Mouse (Mus musculus) right cerebral cortex, adult 18-20 months (tissue): ENCODE data around the gene Ypel5.

Experiments used
- DNase-seq: peaks from one replicate; pipeline ENCODE4 v3.0.0; 2022; ENCODE audit warnings: mixed read lengths

Ypel5 gene

DNA sequence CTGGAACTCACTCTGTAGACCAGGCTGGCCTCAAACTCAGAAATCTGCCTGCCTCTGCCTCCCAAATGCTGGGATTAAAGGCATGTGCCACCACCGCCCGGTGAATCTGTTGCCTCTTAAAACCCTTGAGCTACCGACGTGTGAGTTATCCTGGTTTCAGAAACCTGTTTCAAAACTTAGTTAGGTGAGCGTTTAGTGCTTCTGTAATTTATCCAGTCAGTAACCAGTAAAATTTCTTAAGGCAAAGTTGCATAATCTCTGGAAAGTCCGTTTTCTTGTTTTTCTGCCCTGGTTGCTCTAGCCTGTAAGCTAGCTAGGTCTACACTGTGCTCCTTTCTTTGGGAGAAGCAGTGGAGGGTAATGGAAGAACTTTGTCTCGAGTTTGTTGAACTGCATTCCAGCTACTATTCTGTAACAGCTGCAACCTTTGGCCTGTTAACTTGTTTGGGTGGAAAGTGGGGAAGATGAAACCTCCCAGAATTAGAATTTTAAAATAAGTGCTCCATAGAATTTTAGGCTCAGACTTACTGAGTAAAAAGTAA, 8.8 kb downstream of the Ypel5 start:
- no peak for DNase-seq

- DNase-seq: no peak
Observed at GRCm38 (mm10) chr17:72845521-72845920, 9.3 kb downstream of the Ypel5 start.

GRCm38 (mm10) chr17:72855298-72855697, 19.0 kb downstream of the Ypel5 start:
- no peak for DNase-seq

DNA sequence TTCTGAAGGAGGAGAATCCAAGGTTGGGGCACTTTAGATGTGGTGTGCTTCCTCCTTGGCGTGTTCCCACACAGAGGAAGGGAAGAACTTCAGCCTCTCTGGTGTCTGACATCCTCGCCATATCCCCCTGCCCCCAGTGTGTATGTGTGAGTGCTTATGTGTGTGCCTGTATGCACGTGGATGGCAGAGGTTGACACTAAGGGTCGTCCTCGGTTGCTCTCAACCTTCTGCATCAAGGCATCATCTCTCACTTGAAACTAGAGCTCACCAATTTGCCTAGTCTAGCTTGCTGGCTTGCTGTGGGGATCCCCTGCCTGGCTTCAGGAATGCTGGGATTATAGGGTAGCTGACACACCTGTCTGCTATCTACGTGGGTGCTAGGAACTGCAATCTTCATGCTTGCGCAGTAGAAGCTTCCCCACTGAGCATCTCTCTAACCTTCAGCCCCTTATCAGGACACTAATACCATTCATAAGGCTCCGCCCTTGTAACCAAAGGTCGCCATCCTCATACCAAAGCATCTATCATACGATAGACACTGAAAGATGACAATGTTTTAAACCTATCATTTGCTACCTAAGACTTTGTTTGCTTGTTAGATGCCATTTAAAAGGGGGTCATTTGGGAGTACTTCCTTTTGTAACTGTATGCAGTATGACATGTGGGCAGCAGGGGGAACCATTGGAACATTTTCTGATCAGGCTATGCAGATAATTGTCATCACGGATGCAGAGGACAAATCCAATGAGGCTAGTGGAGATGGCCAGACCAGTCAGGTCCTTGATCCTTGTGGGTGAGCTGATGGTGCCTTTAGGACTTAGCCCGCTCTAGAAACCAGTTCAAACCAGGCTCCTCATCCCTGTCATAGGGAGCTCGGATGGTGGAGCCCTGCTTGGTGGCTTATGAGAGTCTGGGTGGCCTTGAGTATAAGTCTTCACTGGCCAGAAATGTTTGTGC, 21.7 kb downstream of the Ypel5 start:
- peak; percentile 39 for DNase-seq

DNA sequence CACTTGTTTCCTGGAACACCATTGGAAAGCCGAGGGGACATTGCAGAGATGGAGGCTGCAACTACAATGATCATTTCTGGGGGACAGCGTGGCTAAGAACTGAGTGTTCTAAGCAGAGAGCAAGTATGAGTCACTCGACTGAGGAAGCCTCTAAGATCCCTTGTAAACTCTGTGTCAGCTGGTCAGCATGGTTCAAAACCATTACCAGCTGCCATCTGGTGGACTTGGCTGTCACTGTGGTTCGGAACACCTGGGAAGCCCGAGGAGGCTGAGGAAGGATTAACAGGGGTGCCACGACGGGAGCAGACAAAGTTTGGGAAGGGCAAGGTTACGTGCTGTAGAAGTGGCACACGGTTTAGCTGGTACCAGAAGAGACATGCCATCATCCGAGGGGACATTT, 27.0 kb downstream of the Ypel5 start:
- DNase-seq: no peak

DNA sequence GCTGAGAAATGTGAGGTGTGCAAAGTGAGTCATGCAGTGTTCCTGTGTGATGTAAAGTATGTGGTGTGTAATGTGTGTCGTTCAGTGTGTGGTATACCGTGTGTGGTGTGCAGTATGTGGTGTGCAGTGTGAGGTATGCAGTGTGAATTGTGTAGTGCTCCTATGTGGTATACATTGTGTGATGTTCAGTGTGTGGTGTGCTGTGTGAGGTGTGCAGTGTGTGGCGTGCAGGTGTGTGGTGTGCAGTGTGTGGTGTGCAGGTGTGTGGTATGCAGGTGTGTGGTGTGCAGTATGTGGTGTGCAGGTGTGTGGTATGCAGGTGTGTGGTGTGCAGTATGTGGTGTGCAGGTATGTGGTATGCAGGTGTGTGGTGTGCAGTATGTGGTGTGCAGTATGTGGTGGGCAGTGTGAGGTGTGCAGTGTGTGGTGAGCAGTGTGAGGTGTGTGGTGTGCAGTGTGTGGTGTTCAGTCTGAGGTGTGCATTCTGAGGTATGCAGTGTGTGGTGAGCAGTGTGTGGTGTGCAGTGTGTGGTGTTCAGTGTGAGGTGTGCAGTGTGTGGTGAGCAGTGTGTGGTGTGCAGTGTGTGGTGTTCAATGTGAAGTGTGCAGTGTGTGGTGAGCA, 30.5 kb downstream of the Ypel5 start:
- DNase-seq: no peak

DNA sequence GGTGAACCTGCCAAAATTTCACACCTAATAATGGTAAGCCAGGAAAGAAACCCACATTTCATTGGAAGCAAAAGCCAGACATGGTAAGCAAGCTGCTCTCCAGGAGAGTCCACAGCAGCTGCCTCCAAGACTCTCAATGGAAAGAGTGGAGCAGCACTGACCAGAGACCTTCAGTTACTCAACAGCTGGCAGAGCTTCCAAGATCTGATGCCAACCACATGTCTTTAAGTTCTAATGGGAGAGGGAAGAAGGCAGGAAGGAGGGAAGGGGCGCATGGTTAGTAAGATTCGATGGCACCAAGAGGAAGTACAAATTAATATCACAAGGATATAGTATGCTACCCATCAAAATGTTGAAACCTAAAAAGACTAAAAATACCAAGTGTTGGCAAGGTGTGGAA, 31.9 kb downstream of the Ypel5 start:
- no peak for DNase-seq

DNA sequence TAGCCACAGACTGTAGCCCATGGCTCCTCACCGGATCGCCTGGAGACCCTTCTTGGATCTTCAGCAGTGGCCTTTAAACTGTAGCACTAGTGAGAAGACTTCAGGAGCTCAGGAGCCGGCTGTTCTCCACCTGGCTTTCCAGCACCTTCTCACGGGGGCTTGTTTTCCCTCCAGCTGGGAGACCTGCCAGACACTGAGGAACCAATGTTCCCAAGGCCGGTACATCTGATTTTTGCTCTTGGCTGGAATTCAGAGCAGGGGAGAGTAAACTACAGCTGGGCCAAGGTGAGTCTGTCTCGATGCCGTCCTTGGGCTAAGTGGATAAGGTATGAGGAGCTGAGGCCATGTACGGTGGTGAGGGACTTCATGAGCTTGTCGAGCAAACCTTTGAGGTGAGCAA, 42.7 kb downstream of the Ypel5 start:
- no peak for DNase-seq

DNA sequence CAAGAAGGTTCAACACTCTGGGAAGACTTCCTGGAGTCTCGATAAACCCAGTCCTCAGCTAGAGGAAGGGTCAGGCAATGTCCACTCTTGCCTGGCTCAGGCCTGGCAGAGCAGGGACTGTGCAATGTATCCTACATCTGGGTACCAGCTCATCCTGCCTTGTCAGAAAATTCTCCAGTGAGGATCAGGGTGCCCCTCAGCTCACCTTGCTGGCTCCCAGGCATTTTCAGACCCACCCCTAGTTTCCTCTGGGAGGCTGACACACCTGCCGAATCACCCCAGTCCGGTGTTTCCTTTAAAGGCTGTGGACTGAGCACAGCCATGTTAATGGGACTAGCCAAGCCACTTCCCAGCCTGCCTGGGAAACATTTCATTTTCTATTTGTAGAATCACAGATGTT, 43.9 kb downstream of the Ypel5 start:
- no peak for DNase-seq

GRCm38 (mm10) chr17:72881051-72881450, 44.8 kb downstream of the Ypel5 start:
- no peak for DNase-seq

DNA sequence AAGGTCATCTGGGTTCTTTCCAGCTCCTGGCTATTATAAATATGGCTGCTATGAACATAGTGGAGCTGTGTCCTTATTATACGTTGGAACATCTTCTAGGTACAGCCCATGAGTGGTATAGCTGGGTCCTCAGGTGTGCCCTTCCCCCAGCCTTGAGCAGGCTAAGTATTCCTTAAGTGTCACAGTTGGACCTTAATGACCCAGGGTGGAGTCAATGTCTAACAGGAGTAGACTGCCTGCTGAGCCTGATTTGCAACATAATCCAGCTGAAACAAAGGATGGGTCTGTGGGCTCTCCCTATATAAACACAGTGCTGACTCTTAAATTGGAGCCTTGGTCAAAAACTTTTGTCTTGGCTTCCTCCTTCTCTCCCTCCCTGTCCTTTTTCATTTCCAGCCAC, 45.6 kb downstream of the Ypel5 start:
- no peak for DNase-seq

DNA sequence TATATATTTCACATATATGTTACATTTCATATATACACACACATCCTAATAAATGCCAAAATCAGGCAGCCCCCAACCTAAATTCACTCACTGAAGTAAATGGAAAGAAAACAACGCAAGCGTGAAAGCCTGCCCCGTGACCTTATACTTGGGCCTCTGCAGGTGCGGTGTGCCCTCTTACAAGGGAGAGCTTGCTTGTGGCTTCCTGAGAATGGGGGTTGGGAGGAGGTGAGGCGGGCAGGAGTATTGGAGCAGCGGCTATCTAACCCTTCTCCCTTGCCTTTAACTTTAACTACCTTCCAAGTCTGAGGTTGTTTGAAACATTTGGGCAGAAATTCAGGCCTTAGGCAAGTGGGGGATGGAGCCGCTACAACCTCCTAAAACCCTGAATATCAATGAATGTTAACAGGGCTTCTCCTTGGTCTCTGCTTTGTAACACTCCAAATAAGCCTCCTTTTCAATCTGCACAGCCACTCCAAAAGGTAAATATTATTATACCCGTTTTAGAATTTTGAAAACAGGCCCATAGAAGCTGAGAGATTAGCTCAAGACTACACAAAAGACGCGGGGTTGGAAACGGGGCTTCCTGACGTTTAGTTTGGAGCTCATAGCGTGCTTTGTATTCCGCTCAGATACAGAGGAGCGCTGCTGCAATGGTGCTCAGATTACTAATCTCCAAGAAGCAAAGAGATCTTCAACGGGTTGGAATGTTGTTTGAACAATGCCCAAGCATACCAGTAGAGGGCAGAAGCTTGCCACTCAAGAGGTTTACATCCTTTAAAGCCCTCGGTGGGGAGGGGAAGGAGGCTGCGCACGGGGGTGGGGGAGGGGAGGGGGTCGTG, 53.5 kb downstream of the Ypel5 start:
- peak; percentile 80 for DNase-seq

DNA sequence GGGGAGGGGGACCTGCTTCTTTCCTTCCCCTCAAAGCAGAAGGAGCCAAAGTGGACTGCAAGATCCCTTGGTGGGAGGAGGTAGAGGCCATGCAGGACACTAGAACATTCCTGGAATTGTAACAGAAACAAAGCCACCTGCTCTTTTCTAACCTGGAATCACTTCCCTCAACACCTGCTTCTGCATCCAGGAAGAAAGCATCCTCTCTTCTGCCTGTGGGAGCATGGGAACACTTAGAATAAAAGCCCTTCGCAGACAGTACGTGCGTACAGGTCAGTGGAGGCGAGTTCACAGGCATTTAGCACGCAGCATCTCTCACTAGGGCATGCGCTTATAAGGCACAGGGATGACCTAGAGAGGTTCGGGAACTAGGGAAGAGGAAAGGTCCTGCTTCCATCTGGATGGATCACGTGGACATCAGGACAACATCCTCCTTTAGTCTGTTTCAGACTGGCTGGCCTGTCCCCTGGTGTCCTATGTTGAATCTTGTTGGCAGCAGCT, 54.2 kb downstream of the Ypel5 start:
- no peak for DNase-seq

DNA sequence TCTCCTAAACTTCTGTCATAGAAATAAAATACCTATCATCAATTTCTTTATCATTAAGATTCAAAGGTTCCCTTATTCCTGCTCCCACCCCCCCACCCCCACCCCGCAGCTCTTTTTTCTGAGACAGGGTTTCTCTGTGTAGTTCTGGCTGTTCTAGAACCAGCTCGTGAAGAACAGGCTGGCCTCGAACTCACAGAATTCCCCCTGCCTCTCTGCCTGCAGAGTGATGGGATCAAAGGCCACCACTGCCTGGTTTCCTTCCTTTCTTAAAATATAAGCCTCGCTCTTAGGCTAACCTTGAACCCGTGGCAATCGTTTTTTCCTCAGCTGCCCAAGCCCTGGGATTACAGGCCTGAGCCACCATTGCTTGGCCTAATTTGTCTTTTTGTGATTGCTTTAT, 55.3 kb downstream of the Ypel5 start:
- DNase-seq: no peak

GRCm38 (mm10) chr17:72895506-72895905, 59.3 kb downstream of the Ypel5 start:
- no peak for DNase-seq

DNA sequence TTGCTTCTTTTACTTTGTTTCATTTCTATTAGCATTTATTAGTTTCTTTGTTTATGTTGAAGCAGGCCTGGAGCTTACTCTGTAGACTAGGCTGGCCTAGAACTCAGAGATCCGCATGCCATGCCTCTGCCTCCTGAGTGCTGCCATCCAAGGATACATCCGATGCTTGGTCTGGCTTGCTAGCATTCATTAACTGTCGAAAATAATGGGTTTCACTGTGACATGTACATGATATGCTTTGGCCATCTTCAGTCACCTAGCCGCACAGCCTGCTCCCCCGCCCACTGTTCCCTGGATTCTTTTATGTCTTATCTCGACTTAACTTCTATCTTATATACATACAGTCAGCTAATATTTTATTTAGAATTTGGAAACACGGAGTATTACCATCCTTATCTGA, 60.8 kb downstream of the Ypel5 start:
- no peak for DNase-seq

DNA sequence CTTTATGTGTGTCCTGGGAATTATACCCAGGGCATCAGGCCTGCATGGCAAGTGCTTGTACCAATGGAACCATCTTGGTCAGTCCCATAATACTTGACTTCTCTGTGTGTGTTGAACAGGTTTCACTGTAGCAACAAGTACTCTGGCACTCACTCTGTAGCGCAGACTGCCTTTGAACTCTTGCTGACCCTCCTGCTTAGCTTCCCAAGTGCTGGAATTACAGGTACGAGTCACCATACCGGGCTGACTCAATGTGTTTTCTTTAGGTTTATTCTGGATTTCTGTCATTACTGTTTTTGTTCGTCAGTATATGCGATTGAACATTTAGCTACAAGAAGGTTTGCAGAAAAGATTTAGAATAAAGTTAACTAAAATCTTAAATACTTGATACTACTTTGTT, 61.7 kb downstream of the Ypel5 start:
- DNase-seq: no peak

- DNase-seq: no peak
Observed at GRCm38 (mm10) chr17:72898775-72899174, 62.5 kb downstream of the Ypel5 start.
